Mouse (Mus musculus): ENCODE data around the gene Lhx5.
A peak's percentile ranks its signal among the peaks of the same experiment; 100 is the strongest.

The Lhx5 gene

GRCm38 (mm10) chr5:120467026-120467425 lies 35.5 kb downstream of the Lhx5 start:
- DNase-seq, result no peak

DNA sequence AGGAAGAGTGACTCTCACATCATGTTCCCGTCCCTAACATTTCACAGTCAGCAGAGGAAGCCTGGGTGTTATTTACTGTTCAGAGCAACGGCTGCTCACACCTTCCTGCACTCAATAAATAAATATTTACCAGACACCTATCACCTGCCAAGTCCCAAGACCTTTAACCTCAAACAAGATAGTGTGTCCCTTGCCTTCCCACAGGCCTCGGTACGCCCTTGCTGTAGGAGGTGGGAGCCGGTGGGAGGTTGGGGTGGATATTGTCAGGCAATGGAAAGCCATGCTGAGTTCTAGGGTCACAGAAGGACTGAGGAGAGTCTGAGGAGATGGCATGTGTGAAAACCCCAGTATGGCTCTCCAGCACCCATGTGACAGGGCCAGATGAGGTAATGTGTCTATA lies 36.8 kb downstream of the Lhx5 start:
- no peak for DNase-seq

DNA sequence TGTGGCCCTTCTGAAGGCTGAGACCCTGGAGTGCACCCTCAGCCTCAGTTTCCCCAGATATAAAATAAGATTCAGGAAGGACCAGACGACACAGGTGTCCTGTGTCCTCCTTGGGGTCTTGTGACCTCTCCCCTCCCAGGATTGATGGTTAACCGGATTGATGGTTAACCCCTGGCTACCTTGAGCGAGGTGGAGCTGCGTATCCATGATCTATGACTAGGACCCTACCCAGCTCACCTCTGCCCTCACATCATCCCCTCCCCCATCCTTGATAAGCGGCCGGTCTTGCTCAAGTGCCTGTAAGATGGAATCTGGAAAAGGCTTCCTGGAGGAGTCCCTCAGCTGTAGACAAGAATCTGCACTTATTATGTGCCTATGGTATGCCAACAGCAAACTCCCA lies 37.3 kb downstream of the Lhx5 start:
- no peak for DNase-seq

DNA sequence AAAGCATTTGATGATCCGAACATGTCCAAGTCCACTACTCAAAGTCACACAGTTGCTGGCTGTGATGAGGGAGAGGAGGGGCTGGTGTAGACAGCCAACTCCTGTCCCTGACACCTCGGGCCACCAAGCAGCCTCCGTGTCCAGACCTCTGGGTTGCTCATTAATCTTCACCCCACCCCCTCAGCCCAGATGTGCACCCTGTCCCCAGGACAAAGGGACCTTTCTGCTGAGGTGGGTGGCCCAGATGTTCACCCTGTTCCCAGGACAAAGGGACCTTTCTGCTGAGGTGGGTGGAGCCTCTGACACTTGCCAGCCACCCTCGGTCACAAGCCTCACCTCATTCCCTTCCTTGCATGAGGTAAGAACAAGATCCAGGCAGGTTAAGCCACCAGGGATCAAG lies 40.0 kb downstream of the Lhx5 start:
- DNase-seq, result no peak

GRCm38 (mm10) chr5:120472770-120473169 lies 41.3 kb downstream of the Lhx5 start, which contains the start of gene Sdsl:
Sdsl (minus strand) TSS chr5:120472810.
- no peak for DNase-seq

DNA sequence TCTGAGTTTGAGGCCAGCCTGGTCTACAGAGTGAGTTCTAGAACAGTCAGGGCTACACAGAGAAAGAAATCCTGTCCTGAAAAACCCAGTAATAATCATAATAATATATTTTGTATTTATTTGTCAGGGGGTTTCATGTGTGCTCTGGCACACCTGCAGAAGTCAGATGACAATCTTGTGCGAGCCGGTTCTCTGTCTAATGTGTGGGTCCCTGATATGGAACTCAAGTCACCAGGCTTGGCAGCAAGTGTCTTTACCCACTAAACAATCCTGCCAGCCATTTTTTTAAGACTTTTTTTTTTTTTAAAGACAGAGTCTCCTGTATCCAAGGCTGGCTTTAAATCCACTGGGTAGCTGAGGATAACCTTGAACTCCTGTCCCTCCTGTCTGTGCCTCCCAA lies 41.9 kb downstream of the Lhx5 start:
- DNase-seq, result no peak

DNA sequence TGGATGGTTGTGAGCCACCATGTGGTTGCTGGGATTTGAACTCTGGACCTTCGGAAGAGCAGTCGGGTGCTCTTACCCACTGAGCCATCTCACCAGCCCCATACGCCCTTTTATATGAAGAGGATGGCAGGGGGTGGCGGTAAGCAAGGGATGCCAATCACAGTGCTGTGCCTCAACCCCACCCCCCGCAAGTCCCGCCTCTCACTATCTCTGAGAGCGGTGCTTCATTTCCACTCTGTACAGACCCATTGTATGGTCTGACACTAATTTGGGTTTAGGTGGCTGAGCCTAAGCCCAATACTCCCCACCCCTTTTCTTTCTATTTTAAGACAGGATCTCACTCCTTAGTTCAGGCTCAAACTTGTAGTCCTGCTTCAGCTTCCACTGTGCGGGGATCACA lies 44.4 kb downstream of the Lhx5 start:
- DNase-seq, result no peak

- DNase-seq, result no peak
Observed at GRCm38 (mm10) chr5:120476296-120476695, 44.8 kb downstream of the Lhx5 start, which contains the start of gene Sds. Sds (plus strand) TSS chr5:120476526.

- DNase-seq, result no peak
Observed at GRCm38 (mm10) chr5:120477993-120478392, 46.5 kb downstream of the Lhx5 start.

GRCm38 (mm10) chr5:120479538-120479937 lies 48.0 kb downstream of the Lhx5 start:
- DNase-seq, result no peak

GRCm38 (mm10) chr5:120481205-120481604 lies 49.7 kb downstream of the Lhx5 start:
- DNase-seq, result no peak

DNA sequence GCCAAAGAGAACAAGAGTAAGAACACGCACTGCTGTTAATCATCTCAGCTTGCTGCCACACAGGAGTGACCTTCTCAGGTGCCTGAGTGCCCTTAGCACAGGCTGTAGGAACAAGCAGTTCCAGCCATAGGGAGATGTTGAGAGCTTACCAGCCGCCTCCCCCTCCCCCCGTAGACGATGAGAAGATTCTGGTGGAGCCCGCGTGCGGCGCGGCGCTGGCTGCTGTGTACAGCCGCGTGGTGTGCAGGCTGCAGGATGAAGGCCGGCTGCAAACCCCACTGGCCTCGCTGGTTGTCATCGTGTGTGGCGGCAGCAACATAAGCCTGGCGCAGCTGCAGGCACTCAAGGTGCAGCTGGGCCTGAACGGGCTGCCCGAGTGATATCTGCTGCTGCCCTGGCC lies 51.9 kb downstream of the Lhx5 start:
- DNase-seq, result no peak

DNA sequence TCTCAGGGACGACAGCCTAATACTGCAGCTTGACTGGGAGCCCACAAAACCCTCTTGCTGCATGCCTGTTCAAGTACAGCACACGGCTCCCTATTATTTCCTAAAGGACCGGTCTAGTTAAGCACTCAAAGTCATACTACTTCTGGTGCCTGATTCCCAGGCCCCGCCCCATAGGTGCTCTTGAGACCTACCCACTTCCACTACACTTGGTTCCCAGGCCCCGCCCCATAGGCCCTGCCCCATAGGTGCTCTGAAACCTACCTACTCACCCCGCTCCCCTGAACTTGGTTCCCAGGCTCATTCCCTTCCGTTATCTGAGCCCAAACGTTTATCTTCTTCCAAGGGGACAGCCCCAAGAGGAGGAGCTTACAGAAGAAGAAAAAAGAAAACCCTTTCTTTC lies 56.3 kb downstream of the Lhx5 start:
- DNase-seq, result peak; percentile 15

GRCm38 (mm10) chr5:120490679-120491192 lies 59.2 kb downstream of the Lhx5 start:
- DNase-seq, result peak; percentile 66

Measured in cerebellum, adult 11-12 months (tissue).